Mouse (Mus musculus) adrenal gland, adult 10 weeks (tissue): ENCODE measurements around the gene Apaf1. TPM values are rescaled to one million over a fixed set of nuclear protein-coding genes. Genes with fewer than 3 reads are reported as not detected.

ENCODE experiments used
- polyA plus RNA-seq: library from polyadenylated mRNA; stranded (reverse); fragments of 350-450 nt; fragmentation: Illumina TruSeq; extraction: RNeasy Lipid Tissue Mini Kit (QIAGEN cat#74804); gene quantifications from one replicate; pipeline ENCODE4 v1.2.3, GENCODE M21; 2014; ENCODE audit warnings: low read depth, low replicate concordance

Apaf1 gene
- 7.1 TPM for polyA plus RNA-seq

DNA sequence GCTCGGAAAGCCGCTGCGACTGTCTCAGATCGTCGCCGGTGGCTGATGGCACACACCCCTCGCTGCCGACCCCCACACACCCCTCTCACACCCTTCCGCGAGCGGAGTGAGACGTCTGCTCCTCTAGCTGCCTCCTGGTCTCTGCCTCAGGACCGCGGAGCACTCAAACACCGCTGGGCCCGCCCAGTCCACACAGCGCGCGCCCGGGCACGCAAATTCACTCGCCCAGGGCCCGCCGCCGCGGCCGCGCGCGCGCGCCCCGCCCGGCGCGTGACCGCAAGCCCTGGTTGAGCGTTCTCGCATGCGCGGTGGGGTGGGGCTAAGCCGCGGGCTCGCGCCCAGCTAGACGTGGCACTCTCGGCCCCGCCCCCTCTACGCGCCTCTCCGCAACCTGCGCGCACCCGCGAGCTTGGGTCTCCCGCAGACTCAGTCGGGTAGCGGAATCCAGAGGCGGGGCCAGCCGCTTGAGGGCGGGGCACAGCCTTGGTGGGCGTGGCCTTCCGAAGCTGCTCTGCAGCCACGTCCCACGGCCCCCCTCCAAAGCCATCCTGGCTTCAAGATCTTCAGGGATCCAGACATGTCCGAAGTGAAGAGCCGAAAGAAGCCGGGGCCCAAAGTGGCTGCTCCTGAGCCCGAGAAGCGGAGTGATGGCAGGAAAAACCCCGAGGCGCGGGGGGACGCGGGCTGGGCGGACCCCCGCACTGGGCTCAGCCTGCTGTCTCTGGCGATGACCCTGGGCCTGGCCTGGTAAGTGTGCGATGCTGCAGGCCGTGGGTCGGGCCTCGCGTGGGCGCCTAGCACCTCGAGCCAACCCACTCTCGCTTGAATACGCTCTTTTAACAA lies at the start of gene Apaf1, which contains the start of gene Ikbip:
Gene Apaf1 (minus strand): TSS at position 221 of the 843 bp plus-strand sequence.
Gene Ikbip (plus strand): TSS at position 391 of the 843 bp plus-strand sequence.

DNA sequence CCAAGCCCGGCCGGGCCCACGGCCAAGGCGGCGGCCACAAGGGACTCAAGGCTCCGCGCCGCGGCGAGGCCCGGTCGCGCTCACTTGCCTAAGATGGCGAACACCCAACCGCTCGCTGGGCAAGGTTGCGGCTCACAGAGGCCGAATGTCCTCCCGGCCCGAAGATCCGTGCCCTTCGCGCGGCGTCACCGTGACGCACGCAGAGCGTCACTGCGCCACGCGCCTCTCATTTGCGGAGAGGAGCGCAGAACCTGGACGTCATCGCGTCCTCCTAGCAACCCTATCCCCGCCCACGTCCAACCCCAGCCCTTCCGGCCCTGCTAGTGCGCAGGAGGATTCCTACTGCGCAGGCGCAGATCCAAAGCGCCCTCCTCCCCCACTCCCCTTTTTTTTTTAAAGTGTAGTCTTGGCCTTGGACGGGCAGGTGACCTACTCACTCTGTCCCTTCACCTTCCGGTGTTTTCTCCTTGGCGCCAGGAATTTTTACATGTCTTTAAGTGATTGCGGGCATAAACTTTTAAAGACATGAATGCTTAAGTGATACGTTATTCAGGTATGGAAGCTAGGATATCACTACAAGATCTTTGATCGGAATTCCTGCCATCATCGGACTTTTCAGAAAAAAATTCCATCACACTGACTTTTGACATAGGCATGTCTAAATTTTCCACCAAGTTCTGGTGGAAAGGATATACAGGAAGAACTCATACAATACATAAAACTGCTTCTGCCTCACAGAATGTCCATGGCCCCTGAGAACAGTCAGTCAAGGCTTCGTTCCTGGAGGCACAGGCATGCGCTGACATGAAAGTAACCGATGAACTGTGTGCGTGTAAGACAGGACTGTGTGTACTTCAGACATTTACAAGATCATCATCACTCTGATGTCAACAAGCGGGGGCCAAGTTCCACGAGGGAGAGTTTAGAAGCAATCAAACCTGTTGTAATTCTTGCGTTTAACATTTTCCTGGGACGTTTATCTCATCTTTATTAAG lies 41.6 kb upstream of the Apaf1 start, which contains the start of gene Slc25a3:
Gene Slc25a3 (minus strand): TSS at position 232 of the 995 bp plus-strand sequence.

Other genes with a start within 250 kb of the Apaf1 start
- gene Ikbip, start 170 bp upstream of the Apaf1 start, polyA plus RNA-seq = 87.2 TPM
- gene Slc25a3, start 41.3 kb upstream of the Apaf1 start, polyA plus RNA-seq = 1,184 TPM
- 218 TPM for gene Tmpo, start 98.5 kb upstream of the Apaf1 start, polyA plus RNA-seq